Mouse (Mus musculus) stomach, postnatal 0 days (tissue): ENCODE measurements around the gene Ccdc91.

Experiments used
- CTCF ChIP-seq: IDR thresholded peaks from 2 replicates; pipeline ENCODE4 v1.5.1; 2016; ENCODE audit warnings: antibody characterized with exemption, low read depth, mild to moderate bottlenecking, moderate library complexity
- EP300 ChIP-seq: optimal IDR thresholded peaks from 2 replicates; pipeline ENCODE3; 2016; ENCODE audit warnings: antibody characterized with exemption

- TF ChIP-seq CTCF = no peak
- TF ChIP-seq EP300 = no peak
Measured at GRCm38 (mm10) chr6:147560436-147560835, 84.8 kb downstream of the Ccdc91 start.
